In genomic region chr5:23758633-23759032, GRCm38 (mm10) we compare ENCODE assay signal across 9 mouse cellular contexts. TPM values are rescaled to one million over a fixed set of nuclear protein-coding genes. Genes with fewer than 3 reads are reported as not detected.
A peak's percentile ranks its signal among the peaks of the same experiment; 100 is the strongest.
DNase-seq lines count a peak whose midpoint lies in the region; ATAC-seq and TF ChIP-seq lines count a peak whose summit lies in the region.
"Had no signal": no experiment of that assay in that cellular context is flagged by ENCODE, and none has a peak within 500 bp of the region (broad histone marks: within the 10 kb centered on the region; RNA-seq: fewer than 3 reads in every experiment).

No protein-coding gene starts in this region.

- no peak overlapping the region for H3K4me2 ChIP-seq in heart, embryonic 11.5 days
- H3K4me2 ChIP-seq in hindbrain, embryonic 14.5 days (replicated peaks), result no peak overlapping the region
- H3K4me2 ChIP-seq in limb, embryonic 11.5 days (ENCODE audit: low read depth, severe bottlenecking), result no peak overlapping the region
- H3K4me2 ChIP-seq: lung, embryonic 15.5 days had no signal

- WGBS in heart, embryonic 11.5 days (ENCODE audit: insufficient replicate concordance), result 53% methylated on average over 2 of the region's 2 CpGs
- 53% methylated on average over 2 of the region's 2 CpGs for WGBS in hindbrain, embryonic 14.5 days
- WGBS in limb, embryonic 11.5 days, result 67% methylated on average over 2 of the region's 2 CpGs
- 19% methylated on average over 2 of the region's 2 CpGs for WGBS in olfactory bulb, adult 2 months

- H3K27me3 ChIP-seq in heart, embryonic 11.5 days (ENCODE audit: control insufficient read depth, insufficient read depth, low read length), result no peaks in the 10 kb centered on the region
- no peaks in the 10 kb centered on the region for H3K27me3 ChIP-seq in ES-Bruce4 (ENCODE audit: control insufficient read depth, insufficient read depth, low read length, poor library complexity, severe bottlenecking)
- no peaks in the 10 kb centered on the region for H3K27me3 ChIP-seq in hindbrain, embryonic 14.5 days (ENCODE audit: control insufficient read depth, insufficient read depth, low read length)
- no peaks in the 10 kb centered on the region for H3K27me3 ChIP-seq in limb, embryonic 11.5 days (ENCODE audit: control insufficient read depth, insufficient read depth, low read length)
- H3K27me3 ChIP-seq: lung, embryonic 15.5 days had no signal

- DNase-seq in heart, adult 8-10 months (ENCODE audit: low spot score), result peak; percentile 24
- DNase-seq in cerebellum, postnatal 14 days, result peak; percentile 33 to 49
- peak; percentile 67 for DNase-seq in hindbrain, embryonic 14.5 days (ENCODE audit: low spot score)
- DNase-seq in limb, embryonic 11.5 days (ENCODE audit: low spot score), result peak; percentile 62

- no peak for TF ChIP-seq EP300 in ES-Bruce4 (IDR thresholded peaks at IDR 0.05; ENCODE audit: insufficient read depth, low read depth, low read length)

- peaks cover 13% of the 10 kb centered on the region; the same call in 1 of the 2 replicates for H3K36me3 ChIP-seq in heart, embryonic 11.5 days (ENCODE audit: control insufficient read depth, insufficient read depth, low read length)
- peaks cover 44% of the 10 kb centered on the region for H3K36me3 ChIP-seq in ES-Bruce4 (ENCODE audit: control insufficient read depth, insufficient read depth, low read length, poor library complexity, severe bottlenecking)
- H3K36me3 ChIP-seq in hindbrain, embryonic 14.5 days (replicated peaks; ENCODE audit: control insufficient read depth, insufficient read depth), result peaks cover 43% of the 10 kb centered on the region
- H3K36me3 ChIP-seq in limb, embryonic 11.5 days (ENCODE audit: control insufficient read depth, insufficient read depth, low read length), result peaks cover 10% of the 10 kb centered on the region

- no peaks in the 10 kb centered on the region for H3K4me1 ChIP-seq in heart, embryonic 11.5 days (ENCODE audit: control insufficient read depth, insufficient read depth, low read length)
- no peaks in the 10 kb centered on the region for H3K4me1 ChIP-seq in ES-Bruce4 (ENCODE audit: control insufficient read depth, insufficient read depth, low read length)
- H3K4me1 ChIP-seq in hindbrain, embryonic 14.5 days (replicated peaks; ENCODE audit: control insufficient read depth, insufficient read depth, low read length), result no peaks in the 10 kb centered on the region
- no peaks in the 10 kb centered on the region for H3K4me1 ChIP-seq in limb, embryonic 11.5 days (ENCODE audit: control insufficient read depth, insufficient read depth, low read length)
- H3K4me1 ChIP-seq in olfactory bulb, adult 2 months (ENCODE audit: control insufficient read depth, insufficient read depth, low read length), result no peaks in the 10 kb centered on the region
- H3K4me1 ChIP-seq: lung, embryonic 15.5 days had no signal

- no peak overlapping the region for H3K4me3 ChIP-seq in heart, embryonic 11.5 days (ENCODE audit: low read depth, low read length)
- H3K4me3 ChIP-seq in ES-Bruce4 (ENCODE audit: low read depth, low read length), result no peak overlapping the region
- H3K4me3 ChIP-seq in hindbrain, embryonic 14.5 days (replicated peaks; ENCODE audit: low read length), result no peak overlapping the region
- H3K4me3 ChIP-seq in limb, embryonic 11.5 days (ENCODE audit: low read depth, low read length), result no peak overlapping the region
- H3K4me3 ChIP-seq in olfactory bulb, adult 2 months (ENCODE audit: insufficient read depth, low read depth, low read length), result no peak overlapping the region
- H3K4me3 ChIP-seq: lung, embryonic 15.5 days had no signal

- no peaks in the 10 kb centered on the region for H3K9me3 ChIP-seq in heart, embryonic 11.5 days (replicated peaks; ENCODE audit: control insufficient read depth, low read length)
- H3K9me3 ChIP-seq in ES-Bruce4 (replicated peaks; ENCODE audit: control insufficient read depth, insufficient read depth, low read length, poor library complexity, severe bottlenecking), result no peaks in the 10 kb centered on the region; the same call in none of the 2 replicates
- no peaks in the 10 kb centered on the region for H3K9me3 ChIP-seq in hindbrain, embryonic 14.5 days (ENCODE audit: control insufficient read depth, low read length)
- no peaks in the 10 kb centered on the region for H3K9me3 ChIP-seq in limb, embryonic 11.5 days (ENCODE audit: control insufficient read depth, low read length)
- H3K9me3 ChIP-seq: lung, embryonic 15.5 days had no signal

- H3K9ac ChIP-seq in heart, embryonic 11.5 days (ENCODE audit: low read depth, low read length), result no peak overlapping the region
- no peak overlapping the region for H3K9ac ChIP-seq in ES-Bruce4 (ENCODE audit: low read depth, poor library complexity, severe bottlenecking)
- no peak overlapping the region for H3K9ac ChIP-seq in hindbrain, embryonic 14.5 days
- H3K9ac ChIP-seq in limb, embryonic 11.5 days (ENCODE audit: low read length), result no peak overlapping the region
- H3K9ac ChIP-seq: lung, embryonic 15.5 days had no signal

- peak; percentile 58 for TF ChIP-seq CTCF in ES-Bruce4 (IDR thresholded peaks at IDR 0.05; ENCODE audit: low read depth, low read length)
- TF ChIP-seq CTCF in olfactory bulb, adult 2 months (IDR thresholded peaks at IDR 0.05; ENCODE audit: insufficient read depth, low read depth, low read length), result peak; percentile 35; the same call in 1 of the 2 replicates

- no peak overlapping the region for H3K27ac ChIP-seq in heart, embryonic 11.5 days (ENCODE audit: low read depth, low read length)
- no peak overlapping the region for H3K27ac ChIP-seq in ES-Bruce4 (ENCODE audit: insufficient read depth, low read length)
- no peak overlapping the region for H3K27ac ChIP-seq in hindbrain, embryonic 14.5 days
- H3K27ac ChIP-seq in limb, embryonic 11.5 days (replicated peaks; ENCODE audit: low read depth, low read length), result no peak overlapping the region
- H3K27ac ChIP-seq in olfactory bulb, adult 2 months (ENCODE audit: insufficient read depth, low read depth, low read length), result no peak overlapping the region
- H3K27ac ChIP-seq: lung, embryonic 15.5 days had no signal

- TF ChIP-seq POLR2A in ES-Bruce4 (IDR thresholded peaks at IDR 0.05; ENCODE audit: insufficient read depth, low read length), result no peak
- TF ChIP-seq POLR2A in olfactory bulb, adult 2 months (IDR thresholded peaks at IDR 0.05; ENCODE audit: insufficient read depth, low read depth, low read length), result no peak

- ATAC-seq in heart, embryonic 11.5 days (replicated peaks; ENCODE audit: insufficient number of reproducible peaks, low FRiP score, low TSS enrichment), result no peak
- ATAC-seq in hindbrain, embryonic 14.5 days (ENCODE audit: low FRiP score), result peak; percentile 40; the same call in 1 of the 2 replicates
- no peak for ATAC-seq in limb, embryonic 11.5 days (ENCODE audit: insufficient number of reproducible peaks, low FRiP score, low TSS enrichment, low read depth)
- ATAC-seq in erythroblast, adult 5-6 weeks (replicated peaks; ENCODE audit: low FRiP score, poor library complexity, severe bottlenecking), result no peak

RNA-seq across cellular contexts. Expression of gene Pus7, which starts 24.9 kb away (rescaled TPM):
- total RNA-seq in heart, adult 8-10 months (2022), result 1 to 10 TPM; 8.6 to 9.7 (median 9.1) TPM
- 26.8 and 28.1 TPM in 2 replicates for polyA plus RNA-seq in heart, embryonic 11.5 days (2014; fragmentation: Nextera tagmentation; extraction: Ambion mirVana)
- 62.2 and 68.6 TPM in 2 replicates for polyA plus RNA-seq in ES-Bruce4 (2011; ENCODE audit: insufficient read depth, insufficient read length, low read depth, missing spikeins)
- polyA plus RNA-seq in hindbrain, embryonic 14.5 days (2014; fragmentation: Nextera tagmentation; extraction: Ambion mirVana), result 15.3 and 16.2 TPM in 2 replicates
- 34.5 and 38.2 TPM in 2 replicates for polyA plus RNA-seq in limb, embryonic 11.5 days (2014; fragmentation: Nextera tagmentation; extraction: Ambion mirVana)
- not detected in 2 replicates for polyA plus RNA-seq in olfactory bulb, adult 2 months (2012; ENCODE audit: insufficient read depth, insufficient read length, low replicate concordance, missing spikeins)
- 14.8 and 19.6 TPM in 2 replicates for total RNA-seq in erythroblast, adult 5-6 weeks (2015; ENCODE audit: low replicate concordance)
- total RNA-seq in erythroblast, adult 5-6 weeks (2017; ENCODE audit: low replicate concordance), result 6.6 and 20.5 TPM in 2 replicates

RNA-seq across cellular contexts. Expression of gene Rint1, which starts 28.9 kb away (rescaled TPM):
- 10 to 100 TPM; 12.4 to 14.8 (median 13.6) TPM for total RNA-seq in heart, adult 8-10 months (2022)
- polyA plus RNA-seq in heart, embryonic 11.5 days (2014; fragmentation: Nextera tagmentation; extraction: Ambion mirVana), result 22.0 and 31.7 TPM in 2 replicates
- 29.6 and 33.2 TPM in 2 replicates for polyA plus RNA-seq in ES-Bruce4 (2011; ENCODE audit: insufficient read depth, insufficient read length, low read depth, missing spikeins)
- 25.8 and 28.8 TPM in 2 replicates for polyA plus RNA-seq in hindbrain, embryonic 14.5 days (2014; fragmentation: Nextera tagmentation; extraction: Ambion mirVana)
- polyA plus RNA-seq in limb, embryonic 11.5 days (2014; fragmentation: Nextera tagmentation; extraction: Ambion mirVana), result 31.2 and 33.6 TPM in 2 replicates
- not detected in 2 replicates for polyA plus RNA-seq in olfactory bulb, adult 2 months (2012; ENCODE audit: insufficient read depth, insufficient read length, low replicate concordance, missing spikeins)
- total RNA-seq in erythroblast, adult 5-6 weeks (2015; ENCODE audit: low replicate concordance), result 11.3 and 13.6 TPM in 2 replicates
- total RNA-seq in erythroblast, adult 5-6 weeks (2017; ENCODE audit: low replicate concordance), result 15.7 and 28.4 TPM in 2 replicates
